Mouse (Mus musculus) lung, postnatal 0 days (tissue): ENCODE results near the gene Bfsp2.

Source experiments
- CTCF ChIP-seq: IDR thresholded peaks from 2 replicates; pipeline ENCODE4 v1.5.1; 2016; ENCODE audit warnings: antibody characterized with exemption, mild to moderate bottlenecking
- EP300 ChIP-seq: IDR thresholded peaks from 2 replicates; pipeline ENCODE4 v1.6.1; 2016; ENCODE audit warnings: antibody characterized with exemption, mild to moderate bottlenecking, control low read depth

DNA sequence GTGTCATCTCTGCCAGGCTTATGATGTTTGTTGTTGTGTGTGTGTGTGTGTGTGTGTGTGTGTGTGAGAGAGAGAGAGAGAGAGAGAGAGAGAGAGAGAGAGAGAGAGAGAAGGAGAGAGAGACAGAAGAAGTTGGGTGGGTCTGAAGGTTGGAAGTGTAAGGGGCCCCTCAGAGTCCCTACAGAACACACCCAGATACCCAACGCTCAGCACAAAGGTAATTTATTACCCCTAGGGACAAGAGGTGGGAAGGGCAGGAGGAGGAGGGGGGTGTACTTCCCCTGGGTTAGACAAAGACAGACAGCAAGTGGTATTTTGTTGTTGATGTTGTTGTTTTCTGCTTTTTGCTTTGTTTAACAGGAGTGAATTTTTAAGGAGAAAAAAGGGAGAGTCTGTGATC, 94.6 kb downstream of the Bfsp2 start:
- TF ChIP-seq CTCF (no peak), EP300 (no peak)
